Mouse (Mus musculus): ENCODE measurements around the gene Zfp426.

DNA sequence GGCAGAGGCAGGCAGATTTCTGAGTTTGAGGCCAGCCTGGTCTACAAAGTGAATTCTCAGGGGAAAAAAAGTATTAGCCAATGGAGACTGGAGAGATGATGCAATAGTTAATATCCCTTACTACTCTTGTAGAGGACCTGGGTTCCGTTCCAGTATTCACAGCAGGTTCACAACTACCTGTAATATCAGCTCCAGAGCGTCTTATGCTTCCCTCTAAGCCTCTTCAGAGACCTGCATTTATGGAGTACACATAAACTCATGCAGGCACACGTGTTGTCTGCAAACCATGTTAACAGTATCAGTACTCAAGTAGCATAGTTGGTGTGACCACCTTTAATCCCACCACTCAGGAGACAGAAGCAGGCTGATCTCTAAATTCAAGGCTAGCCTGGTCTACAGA, 62.5 kb downstream of the Zfp426 start:
- TF ChIP-seq CTCF (IDR thresholded peaks at IDR 0.05; ENCODE audit: borderline replicate concordance, insufficient read depth, low read depth, low read length), result no peak
- no peak for TF ChIP-seq POLR2A (IDR thresholded peaks at IDR 0.05; ENCODE audit: borderline replicate concordance, insufficient read depth, low read length)

All from cerebellum, adult 2 months (tissue).